Mouse (Mus musculus) lung, adult 2 months (tissue): ENCODE results near the gene Hemk1. TPM values are rescaled to one million over a fixed set of nuclear protein-coding genes. Genes with fewer than 3 reads are reported as not detected.

Experiments used
- DNase-seq: peaks from one replicate; pipeline ENCODE4 v3.0.0; 2022
- H3K4me1 ChIP-seq: fragments of 200-500 bp; 2 replicates; pipeline ENCODE4 v1.6.1; 2011; ENCODE audit warnings: low read length; ENCODE audit not compliant: control insufficient read depth, insufficient read depth
- H3K4me3 ChIP-seq: fragments of 200-500 bp; replicated peaks from 2 replicates; pipeline ENCODE3; 2011; ENCODE audit warnings: low read depth, mild to moderate bottlenecking, control low read depth, low read length; ENCODE audit errors: extremely low read depth
- CTCF ChIP-seq: fragments of 200-500 bp; IDR thresholded peaks from 2 replicates; pipeline ENCODE4 v1.5.1; 2011; ENCODE audit warnings: mild to moderate bottlenecking, low read length, control low read depth; ENCODE audit not compliant: insufficient read depth
- POLR2A ChIP-seq: fragments of 200-500 bp; IDR thresholded peaks from 2 replicates; pipeline ENCODE4 v1.6.1; 2011; ENCODE audit warnings: low read depth, mild to moderate bottlenecking, control low read depth, low read length, borderline replicate concordance; ENCODE audit errors: extremely low read depth
- WGBS: fragments of 180-500 bp; shearing (Covaris S2); methylation state at CpG from one replicate; pipeline ENCODE4 v1.1.7; 2018; 5-methylcytosine and 5-hydroxymethylcytosine counted together
- polyA plus RNA-seq: library from polyadenylated mRNA; depleted of rRNA; stranded (reverse); fragments of >200 nt; gene quantifications from 2 replicates; pipeline ENCODE4 v1.2.3, GENCODE M21; 2012; rRNA removed

The Hemk1 gene
- polyA plus RNA-seq, 1 experiment = 21.0 TPM

DNA sequence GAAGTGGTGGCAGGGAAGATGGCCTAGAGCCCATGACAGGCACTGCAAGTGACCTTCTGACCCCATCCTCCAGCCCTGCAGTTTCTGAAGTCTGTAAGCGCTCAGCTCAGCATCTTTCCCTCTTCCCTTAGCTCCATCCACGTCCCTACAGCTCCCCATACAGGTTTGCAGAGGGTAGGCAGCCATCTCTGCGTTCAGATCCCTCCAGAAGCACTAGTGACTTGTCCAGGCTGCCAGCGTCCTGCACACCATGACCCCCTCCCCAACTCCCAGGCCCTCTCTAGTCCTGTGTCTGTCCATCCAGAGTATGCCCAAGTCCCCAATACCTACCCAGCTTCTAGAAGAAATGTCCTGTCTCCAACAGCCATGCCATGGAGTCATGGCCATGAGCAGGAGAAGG, 60.0 kb downstream of the Hemk1 start:
- no peak for DNase-seq
- WGBS = 75% methylated on average over 4 of the region's 4 CpGs
- TF ChIP-seq CTCF = no peak
- no peak overlapping the region for H3K4me3 ChIP-seq
- peaks cover 15% of the 10 kb centered on the region for H3K4me1 ChIP-seq

DNA sequence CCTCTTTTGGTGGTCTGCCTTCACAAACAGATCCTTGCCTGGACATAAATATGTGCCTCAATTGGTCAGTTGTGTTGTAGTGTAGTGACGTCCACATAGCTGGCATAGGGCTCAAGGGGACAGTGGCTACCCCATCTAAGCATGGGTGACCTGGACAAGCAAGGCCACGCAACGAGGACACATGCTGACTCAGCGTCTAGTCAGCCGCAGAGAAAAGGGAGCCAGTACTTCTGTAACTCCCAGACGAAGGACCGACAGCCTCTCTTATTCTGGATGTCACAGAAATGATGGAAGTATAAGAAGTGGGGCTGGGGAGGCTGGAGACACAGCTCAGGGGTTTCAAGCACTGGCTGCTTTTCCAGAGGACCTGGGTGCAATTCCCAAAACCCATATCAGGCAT, 60.5 kb downstream of the Hemk1 start:
- WGBS = 82% methylated on average over 7 of the region's 7 CpGs
- TF ChIP-seq CTCF = no peak
- no peak for TF ChIP-seq POLR2A

More for the DNA sequence above, 60.5 kb downstream of the Hemk1 start:
- Histone ChIP-seq H3K4me3 (no peak overlapping the region), H3K4me1 (peaks cover 15% of the 10 kb centered on the region)
- DNase-seq = no peak

Other genes starting within 250 kb of the Hemk1 start
- 0.09 and 0.18 TPM in 2 replicates for gene Dock3, start 106.4 kb downstream of the Hemk1 start, polyA plus RNA-seq
- 29.3 and 41.1 TPM in 2 replicates for gene Mapkapk3, start 48.5 kb downstream of the Hemk1 start, polyA plus RNA-seq
- gene Cish, start 42.3 kb downstream of the Hemk1 start, polyA plus RNA-seq = 61.1 and 72.2 TPM in 2 replicates
- gene 6430571L13Rik, start 2.3 kb upstream of the Hemk1 start, polyA plus RNA-seq = 0.34 and 1.1 TPM in 2 replicates
- 0.72 and 1.2 TPM in 2 replicates for gene Cacna2d2, start 61.3 kb upstream of the Hemk1 start, polyA plus RNA-seq
- gene Tmem115, start 195.6 kb upstream of the Hemk1 start, polyA plus RNA-seq = 57.6 and 59.4 TPM in 2 replicates
- 35.6 and 37.1 TPM in 2 replicates for gene Cyb561d2, start 203.8 kb upstream of the Hemk1 start, polyA plus RNA-seq
- 24.8 and 31.3 TPM in 2 replicates for gene Nprl2, start 203.9 kb upstream of the Hemk1 start, polyA plus RNA-seq
- 12.8 and 13.2 TPM in 2 replicates for gene Zmynd10, start 208.9 kb upstream of the Hemk1 start, polyA plus RNA-seq
- 43.7 and 45.5 TPM in 2 replicates for gene Rassf1, start 213.2 kb upstream of the Hemk1 start, polyA plus RNA-seq
- 46.0 and 46.7 TPM in 2 replicates for gene Tusc2, start 224.9 kb upstream of the Hemk1 start, polyA plus RNA-seq
- gene Hyal2, start 229.6 kb upstream of the Hemk1 start, polyA plus RNA-seq = 235 and 342 TPM in 2 replicates
- 19.6 and 26.5 TPM in 2 replicates for gene Hyal1, start 238.6 kb upstream of the Hemk1 start, polyA plus RNA-seq
- 87.8 and 91.9 TPM in 2 replicates for gene Naa80, start 240.5 kb upstream of the Hemk1 start, polyA plus RNA-seq
- gene Hyal3, start 242.5 kb upstream of the Hemk1 start, polyA plus RNA-seq = 1.7 and 1.8 TPM in 2 replicates
- gene Ifrd2, start 249.3 kb upstream of the Hemk1 start, polyA plus RNA-seq = 41.5 and 41.8 TPM in 2 replicates